Mouse (Mus musculus): ENCODE data around the gene Acot7.

Acot7 gene

DNA sequence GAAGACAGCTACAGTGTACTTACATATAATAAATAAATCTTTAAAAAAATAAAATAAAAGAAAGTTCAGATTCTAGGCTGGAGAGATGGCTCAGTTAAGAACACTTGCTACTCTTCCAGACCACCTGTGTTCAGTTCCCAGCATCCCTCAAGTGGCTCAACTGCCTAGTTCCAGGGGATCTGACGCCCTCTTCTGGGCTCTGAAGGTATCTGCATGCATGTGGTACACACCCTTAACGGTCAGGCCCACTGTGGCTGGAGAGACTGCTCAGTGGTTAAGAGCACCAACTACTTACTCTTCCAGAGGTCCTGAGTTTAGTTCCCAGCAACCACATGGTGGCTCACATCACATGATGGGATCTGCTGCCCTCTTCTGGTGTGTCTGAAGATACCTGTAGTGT lies 100.0 kb downstream of the Acot7 start:
- no peak for DNase-seq

DNA sequence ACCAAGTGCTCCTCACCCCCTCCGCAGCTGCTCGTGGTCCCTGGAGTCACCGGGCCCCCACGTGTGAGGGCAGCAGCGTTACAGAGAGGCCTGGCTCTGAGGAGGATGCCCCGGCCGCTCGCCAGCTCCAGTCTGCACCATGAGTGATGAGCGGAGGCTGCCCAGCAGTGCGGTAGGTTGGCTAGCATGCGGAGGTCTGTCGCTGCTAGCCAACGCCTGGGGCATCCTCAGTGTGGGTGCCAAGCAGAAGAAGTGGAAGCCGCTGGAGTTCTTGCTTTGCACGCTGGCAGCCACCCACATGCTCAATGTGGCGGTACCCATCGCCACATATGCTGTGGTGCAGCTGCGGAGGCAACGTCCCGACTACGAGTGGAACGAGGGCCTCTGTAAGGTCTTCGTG lies 101.1 kb downstream of the Acot7 start:
- no peak for DNase-seq

DNA sequence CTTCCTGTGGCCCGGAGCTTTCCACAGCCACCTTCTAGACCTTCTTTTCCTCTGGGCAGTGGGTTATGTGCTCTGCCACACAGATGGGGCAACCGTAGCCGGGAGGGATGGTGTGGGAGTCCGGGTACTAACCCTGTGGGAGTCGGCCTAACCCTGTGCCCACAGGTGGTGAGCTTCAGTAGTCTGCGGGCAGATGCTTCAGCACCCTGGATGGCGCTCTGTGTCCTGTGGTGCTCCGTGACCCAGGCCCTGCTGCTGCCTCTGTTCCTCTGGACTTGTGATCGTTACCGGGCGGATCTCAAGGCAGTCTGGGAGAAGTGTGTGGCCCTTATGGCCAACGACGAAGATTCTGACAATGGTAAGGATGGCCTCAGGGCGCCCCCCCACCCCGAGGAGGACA lies 103.7 kb downstream of the Acot7 start:
- no peak for DNase-seq

DNA sequence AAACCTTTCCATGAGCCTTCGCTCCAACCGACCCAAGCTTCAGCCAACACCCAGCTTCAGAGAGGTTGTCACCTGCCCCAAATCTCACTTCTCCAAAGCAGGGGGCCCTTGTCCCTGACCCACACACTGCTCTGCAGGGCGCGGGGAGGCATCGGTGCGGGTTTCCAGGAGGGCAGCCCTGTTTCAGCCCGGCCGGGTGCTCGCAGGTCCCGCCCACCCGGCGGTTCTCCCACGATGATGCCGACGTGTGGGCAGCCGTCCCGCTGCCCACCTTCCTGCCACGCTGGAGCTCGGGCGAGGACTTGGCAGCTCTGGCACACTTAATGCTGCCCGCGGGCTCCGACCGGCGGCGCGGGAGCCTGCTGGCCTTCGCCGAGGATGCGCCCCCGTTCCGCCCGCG lies 104.8 kb downstream of the Acot7 start:
- no peak for DNase-seq

DNA sequence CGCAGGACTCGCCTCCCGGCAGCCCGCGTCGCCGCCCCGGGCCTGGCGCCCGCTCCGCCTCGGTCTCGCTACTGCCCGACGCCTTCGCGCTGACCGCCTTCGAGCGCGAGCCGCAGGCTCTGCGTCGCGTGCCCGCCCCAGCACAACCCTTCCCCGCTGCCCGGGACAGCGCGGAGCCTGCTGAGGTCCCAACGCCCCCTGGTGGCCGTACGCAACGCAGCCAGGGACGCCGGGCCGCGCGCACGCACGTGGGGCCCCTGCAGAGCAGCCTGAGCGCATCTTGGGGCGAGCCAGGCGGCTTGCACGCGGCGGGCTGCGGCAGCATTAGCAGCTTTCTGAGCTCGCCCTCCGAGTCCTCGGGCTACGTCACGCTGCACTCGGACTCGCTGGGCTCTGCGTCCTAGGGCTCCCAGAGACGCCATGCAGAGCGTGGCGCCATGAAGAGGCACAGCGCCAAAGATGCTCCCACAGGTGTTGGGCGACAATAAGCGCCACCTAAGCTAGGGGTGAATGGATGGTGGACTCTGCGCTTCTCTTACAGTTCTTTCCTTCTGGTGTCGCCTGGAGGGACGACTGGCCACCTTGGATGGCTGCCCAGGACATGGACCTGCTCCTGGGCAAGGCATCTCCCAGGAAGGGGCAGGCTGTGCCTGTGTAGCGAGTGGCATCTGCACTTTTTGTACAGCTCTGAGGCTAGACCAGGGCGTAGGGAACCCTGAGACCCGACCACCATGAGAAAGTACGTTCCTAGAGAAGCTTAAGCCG lies 105.4 kb downstream of the Acot7 start:
- peak; percentile 89 for DNase-seq

DNA sequence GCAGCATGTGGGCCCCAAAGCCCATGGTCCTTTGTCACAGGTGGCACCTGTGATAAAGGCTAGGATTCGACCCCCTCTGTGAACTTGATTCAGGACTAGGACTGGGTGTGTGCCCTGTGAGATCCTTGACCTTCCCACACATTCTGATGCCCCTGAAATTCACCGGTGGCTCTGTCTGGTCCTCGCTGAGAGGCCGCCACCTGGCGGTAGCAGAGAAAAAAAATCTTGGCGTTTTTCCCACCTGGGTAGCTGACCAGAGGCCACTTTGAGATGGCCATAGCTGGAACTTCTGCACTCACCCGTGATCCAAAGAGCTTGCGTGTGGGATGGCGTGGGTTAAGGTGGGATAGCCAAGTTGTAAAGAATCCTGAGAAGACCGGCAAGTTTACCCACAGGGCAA lies 107.6 kb downstream of the Acot7 start:
- peak; percentile 64 for DNase-seq

DNA sequence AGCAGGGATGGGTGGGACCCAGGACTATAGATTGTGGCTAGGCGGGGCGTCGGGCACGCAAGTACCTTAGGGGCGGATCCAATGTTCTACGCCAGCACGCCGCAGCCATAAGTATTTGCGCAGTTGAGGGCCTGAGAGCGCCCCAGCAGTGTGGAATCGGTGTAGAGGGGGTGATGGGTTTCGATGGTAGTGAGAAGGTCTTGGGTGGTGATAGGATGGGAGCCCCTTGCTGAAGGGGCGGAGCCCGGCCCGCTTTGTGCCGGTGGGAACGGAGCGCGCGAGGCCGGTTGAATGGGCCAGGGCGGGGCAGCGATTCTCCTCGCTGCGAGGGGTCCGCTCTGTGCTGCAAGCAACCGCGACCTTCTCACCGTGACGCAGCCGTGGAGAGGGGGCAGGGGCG lies 108.2 kb downstream of the Acot7 start:
- DNase-seq, result no peak

DNA sequence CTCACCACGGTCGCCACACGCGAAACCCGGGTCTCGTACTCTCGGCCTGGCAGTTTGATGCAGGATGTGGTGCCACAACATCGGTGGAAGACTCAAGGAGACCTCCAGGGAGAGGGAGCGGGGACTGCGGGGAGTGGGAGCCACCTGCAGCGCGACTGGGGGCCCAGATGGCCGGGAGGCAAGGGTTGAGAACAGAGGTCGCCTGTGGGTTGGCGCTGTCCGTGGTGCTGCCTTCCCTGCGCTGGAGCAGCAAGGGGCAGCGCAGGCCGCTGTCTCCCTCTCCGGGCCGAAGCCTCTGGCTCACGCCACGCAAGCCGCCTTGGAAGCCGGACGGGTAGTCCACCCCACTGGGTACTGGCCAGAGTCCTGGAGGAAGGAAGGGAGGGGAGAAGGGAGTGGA lies 109.0 kb downstream of the Acot7 start:
- peak; percentile 79 for DNase-seq

DNA sequence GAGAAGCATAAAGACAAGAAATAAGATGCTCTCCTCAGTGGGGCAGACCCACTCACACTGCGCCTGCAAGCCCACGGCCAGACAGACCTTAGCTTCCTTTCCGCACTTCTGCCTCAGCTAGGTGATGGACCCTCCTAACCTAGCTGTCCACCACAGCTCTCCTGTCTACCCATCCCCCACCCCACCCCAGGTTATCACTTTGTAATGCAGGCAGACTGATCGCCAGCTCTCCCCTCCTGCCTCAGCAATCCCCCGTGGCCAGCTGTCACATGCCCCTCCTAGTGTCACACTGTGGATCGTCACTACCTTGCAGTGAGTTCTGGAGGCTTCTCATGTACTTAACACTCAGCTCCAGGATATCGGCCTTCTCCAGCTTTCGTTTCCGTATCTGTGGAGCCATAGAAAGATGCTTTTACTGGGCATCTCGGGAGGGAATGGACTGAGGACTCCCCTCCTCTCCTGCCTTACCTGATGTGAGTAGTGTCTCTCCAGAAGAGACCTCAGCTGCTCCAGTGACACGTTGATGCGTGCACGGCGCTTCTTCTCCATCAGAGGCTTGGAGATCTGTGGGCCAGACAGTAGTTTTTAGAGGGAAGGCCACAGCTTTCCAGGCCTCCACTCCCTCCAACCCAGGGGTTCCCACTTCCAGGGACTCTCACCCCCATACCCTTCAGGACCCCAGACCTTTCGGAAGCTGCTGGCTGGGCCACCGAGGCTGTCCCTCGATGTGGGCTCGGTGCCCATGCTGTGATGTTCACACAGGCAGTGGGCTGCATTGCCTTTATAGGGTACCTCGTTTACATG lies 109.6 kb downstream of the Acot7 start:
- DNase-seq, result no peak

DNA sequence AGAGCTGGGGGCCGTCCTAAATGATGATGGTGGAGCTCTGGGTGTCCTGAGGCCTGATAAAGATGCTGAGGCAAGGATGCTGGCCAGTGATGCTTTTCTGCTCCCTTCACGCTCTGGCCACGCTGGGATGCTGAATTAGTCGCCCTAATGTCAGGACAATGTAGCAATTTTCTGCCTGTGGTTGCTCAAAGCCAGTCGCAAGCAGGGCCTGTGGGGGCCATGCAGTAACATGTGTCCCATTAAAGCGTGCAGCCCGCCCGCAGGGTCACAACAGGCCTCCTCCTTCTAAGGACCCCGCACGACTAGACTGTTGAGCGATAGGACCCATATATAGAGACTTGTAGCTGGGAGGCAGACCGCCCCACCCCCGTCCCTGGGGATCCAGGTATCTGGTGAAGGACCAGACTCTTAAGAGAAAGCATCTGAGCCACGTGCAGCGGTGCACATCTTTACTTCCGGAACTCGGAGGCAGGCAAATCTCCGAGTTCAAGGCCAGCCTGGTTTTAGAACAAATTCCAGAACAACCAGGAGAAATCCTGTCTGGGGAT lies 110.5 kb downstream of the Acot7 start:
- no peak for DNase-seq

DNA sequence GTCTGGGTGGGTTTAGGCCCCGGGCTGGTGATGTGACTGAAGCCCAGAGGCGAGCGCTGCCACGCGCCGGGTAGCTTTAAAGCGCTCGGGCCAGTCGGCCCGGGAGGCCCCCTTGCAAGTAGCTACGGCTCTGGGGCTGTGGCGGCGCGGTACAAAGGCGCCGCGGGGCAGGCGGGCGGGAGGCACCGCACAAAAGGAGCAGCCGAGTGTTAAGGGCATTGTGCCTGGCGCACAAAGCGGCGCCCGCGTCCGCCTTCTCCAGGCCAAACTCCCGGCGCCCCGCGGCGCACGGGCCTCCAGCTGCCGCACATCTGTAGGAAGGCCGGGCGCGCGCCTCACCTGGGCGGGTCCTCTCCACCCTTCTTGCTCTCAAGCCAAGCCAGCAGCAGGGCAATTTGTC lies 112.5 kb downstream of the Acot7 start:
- no peak for DNase-seq

DNA sequence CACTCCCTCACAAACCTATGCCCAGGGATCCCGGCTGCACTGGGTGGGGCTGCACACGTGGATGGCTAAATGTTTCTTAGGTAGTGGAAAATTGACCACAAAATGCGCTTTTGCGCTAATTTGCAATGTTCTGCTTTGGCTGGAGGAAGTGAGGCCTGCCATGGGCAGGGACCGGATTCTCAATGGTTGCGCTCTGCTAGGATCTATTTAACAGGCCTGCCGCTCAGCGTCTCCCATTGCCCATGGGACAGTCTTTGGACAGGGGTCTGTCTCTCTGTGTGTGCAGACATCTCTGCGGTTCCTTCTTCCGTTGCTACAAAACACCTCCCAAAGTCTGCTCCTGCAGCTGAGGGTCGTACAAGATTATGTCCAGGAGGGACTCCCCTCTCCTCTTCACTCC lies 113.1 kb downstream of the Acot7 start:
- DNase-seq, result no peak

DNA sequence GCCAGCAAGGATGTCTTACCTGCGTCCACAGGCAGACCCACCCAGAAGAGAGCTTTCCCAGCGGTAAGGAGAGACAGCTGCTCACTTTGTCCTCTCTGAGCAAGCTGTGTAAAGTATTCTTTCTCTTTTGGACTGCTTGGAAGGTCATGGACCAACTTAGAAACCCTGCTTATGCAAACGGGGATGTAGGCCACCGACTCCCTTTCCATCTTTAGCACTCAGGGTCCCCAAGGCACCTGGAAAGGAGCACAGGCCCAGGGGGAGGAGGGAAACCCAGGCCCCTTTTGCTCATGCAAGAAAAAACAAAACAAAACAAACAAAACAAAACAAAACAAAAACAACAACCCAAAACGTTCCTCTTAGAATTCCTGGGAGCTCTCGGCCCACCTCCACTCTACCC lies 113.6 kb downstream of the Acot7 start, which contains the start of gene Hes3:
Gene Hes3 (minus strand): TSS at position 101 of the 400 bp plus-strand sequence.
- no peak for DNase-seq

DNA sequence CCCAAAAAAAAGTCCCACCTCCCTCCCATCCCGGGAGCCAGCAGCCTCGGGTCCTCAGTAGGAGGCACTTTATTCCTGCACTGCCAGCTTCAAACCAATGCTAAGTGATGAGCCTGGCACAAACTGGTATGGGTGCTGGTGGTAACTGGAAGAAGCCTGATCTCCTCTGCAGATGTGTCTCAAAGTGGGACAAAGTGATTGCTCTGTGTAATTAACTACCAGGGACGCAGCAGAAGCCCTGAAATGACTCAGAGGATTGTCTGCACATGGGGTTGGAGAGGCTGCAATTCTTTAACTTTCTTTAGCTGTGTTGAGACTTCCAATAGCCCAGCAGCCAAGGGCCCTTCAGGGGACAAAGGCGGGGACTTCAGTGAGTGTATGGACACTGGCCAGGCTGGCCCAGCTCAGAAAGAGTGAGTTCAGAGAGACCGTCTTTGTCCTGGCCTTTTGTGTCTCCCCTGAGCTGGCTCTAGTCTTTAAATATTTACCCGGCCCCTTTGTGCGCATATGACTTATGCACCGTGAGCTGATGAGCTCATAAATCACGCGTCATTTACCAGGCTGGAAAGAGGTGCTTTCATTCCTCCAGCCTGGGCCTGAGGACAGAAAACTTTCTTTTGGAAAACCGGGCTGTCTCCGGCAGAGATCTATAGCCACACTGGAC lies 114.3 kb downstream of the Acot7 start:
- DNase-seq, result no peak

DNA sequence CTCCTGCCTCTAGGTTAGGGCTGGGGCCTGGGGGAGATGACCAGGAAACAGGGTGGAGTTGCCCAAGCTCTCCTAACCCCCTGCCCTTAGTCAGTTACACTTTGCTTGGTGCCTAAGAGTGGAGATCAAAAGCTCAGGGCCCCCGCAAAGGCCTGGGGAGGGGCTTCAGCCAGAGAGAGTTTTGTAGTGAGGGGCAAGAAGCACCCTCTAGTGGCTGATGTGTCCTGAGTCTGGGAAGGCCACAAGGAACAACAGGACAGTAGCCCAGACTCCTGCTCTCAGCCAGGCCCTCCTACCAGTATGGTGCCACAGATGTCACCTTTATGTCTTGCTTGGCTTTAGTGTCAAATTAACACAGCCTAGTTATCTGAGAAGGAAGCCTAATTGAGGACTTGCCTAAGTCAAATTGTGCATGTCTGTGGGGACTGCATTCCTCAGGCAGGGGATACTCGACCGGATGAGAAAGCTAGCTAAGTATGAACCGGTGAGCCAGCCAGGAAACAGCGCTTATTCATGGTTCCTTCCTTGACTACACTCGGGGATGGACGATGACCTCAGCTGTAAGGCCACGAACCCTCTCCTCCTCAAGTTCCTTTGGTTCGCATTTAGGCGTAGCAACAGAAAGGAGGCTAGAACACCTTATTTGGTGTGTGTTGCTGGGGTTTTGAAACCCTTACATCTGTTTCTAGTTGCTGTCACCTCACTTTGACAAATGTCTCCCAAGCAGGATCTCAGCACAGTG lies 116.4 kb downstream of the Acot7 start:
- no peak for DNase-seq

DNA sequence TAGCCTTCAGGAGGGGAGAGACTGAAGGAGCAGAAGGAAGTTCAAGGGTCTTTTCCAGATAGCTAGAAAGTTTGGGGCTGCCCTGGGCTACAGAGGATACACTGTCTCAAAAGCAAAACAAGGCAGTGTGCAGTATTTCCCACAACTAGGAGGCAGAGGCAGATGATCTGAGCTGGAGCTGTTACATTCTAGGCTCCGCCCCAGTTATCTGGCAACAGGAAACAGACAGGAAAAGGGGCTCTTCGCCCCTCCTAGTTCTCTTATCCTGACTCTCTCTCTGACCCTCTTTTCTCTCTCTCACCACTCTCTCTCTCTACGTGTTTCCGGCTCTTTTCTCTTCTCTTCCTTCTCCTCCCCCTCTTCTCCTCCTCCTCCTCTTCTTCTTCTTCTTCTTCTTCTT lies 118.0 kb downstream of the Acot7 start:
- no peak for DNase-seq

DNA sequence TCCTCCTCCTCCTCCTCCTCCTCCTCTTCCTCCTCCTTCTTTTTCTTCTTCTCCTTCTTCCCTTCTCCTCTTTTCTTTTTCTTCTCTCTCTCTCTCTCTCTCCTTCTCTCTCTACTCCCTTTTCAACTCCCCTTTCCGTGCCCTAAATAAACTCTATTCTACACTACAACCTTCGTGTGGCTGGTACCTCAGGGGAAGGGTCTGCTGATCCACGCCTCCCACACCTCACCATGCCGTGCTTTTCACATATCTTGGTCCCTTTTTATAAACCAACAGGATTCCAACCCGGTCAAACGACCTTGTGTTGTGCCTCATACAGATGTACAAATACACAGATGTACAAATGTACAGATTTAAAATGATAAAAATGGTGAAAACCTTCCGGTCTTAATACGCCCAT lies 118.4 kb downstream of the Acot7 start:
- no peak for DNase-seq

DNA sequence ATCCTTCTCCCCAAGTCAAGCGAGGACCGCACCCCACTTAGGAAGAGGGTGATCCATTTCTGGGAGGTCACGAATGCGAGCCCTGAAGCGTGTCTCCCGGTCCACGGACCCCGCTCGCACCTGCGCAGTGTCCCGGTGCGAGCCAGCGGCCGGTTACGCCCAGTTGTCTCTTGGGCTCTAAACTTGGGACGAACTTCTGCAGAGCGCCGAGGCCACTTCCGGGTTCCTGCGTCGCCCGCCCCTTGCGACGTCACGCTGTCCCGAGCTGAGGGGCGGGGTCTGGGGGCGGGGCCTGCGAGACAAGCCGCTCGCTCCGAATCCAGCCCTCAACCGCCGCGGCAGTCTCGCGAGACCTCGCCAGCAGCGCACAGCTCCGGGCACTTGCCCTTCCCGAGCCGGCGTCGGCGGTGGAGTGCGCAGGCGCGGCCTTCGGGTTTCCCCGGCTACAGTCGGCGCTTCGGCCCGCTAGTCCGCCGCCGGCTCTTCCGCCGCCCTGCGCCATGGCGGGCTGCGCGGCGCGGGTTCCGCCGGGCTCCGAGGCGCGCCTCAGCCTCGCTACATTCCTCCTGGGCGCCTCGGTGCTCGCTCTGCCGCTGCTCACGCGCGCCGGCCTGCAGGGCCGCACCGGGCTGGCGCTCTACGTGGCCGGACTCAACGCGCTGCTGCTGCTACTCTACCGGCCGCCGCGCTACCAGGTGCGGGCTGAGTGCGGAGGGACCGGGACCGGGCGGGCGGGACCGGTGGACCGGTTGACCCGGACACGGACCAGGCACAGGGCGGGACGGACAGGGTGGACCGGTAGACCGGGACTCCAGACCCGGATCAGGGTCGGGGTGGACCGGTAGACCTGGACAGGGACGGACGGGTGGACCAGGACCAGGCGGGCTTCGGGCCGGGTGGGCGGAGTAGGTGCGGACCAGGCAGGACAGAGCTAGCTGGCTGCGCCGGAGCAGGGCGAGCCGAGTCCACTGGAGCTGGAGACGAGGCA lies 119.2 kb downstream of the Acot7 start, which contains the start of gene Icmt:
Gene Icmt (plus strand): TSS at position 354 of the 988 bp plus-strand sequence.
- peak; percentile 100 for DNase-seq

DNA sequence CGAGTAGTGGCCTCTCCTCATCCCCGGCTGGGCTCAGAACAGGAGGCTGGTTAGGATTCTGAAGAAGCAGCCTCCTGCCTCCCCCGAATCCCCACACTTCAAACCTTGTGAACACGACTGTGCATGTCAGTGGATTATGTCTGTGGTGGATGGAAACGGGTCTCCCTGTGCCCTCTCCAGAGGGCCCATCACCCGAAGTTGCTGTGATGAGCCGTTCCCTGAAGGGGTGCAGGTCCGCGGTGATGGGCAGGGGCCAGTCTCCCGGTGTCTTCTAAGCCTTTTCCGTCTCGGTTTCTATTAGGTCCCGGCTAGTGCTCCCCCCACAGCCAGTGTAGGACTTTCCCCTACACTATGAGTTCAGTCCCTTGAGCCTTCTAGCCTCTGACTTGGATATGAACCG lies 120.9 kb downstream of the Acot7 start:
- no peak for DNase-seq

DNA sequence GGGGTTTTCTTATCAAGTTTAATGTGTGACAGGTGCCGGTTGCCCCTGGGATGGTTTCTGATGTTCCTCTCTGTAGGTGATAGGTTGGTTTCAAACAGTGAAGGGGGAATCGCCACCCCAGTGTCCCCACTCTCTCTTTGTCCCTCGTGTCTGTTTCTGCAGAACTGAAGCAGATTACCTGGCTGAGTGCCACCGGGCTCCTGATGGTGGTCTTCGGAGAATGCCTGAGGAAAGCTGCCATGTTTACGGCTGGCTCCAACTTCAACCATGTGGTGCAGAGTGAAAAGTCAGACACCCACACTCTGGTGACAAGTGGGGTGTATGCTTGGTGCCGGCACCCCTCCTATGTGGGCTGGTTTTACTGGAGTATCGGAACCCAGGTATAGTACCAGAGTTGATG lies 122.4 kb downstream of the Acot7 start:
- no peak for DNase-seq

DNA sequence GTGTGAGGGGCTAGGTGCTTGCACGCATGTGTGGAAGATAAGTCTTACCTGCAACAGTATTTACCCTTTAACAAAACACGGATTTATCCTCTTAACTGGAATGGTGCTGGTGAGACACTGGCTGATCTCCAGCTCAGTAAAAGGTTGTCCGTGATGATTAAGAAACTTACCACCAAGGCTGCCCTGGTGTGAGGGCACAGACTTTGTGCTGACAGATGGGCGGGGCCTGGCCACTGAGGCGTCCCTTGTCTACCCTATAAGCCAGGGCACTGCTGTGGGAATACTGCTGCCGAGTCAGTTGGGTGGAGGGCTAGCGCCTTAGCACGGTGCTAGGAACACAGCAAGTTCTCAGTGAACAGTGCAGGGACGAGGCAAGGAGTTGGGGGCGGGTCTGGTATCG lies 124.1 kb downstream of the Acot7 start:
- no peak for DNase-seq
